Mouse (Mus musculus) forebrain, embryonic 12.5 days (tissue): ENCODE measurements around the gene Chd1l. TPM values are rescaled to one million over a fixed set of nuclear protein-coding genes. Genes with fewer than 3 reads are reported as not detected.

Source experiments
- ATAC-seq: fragments of 200-750 bp; cut with Nextera tagmentation; 2 replicates; pipeline ENCODE4 v1.8.0; 2017; ENCODE audit warnings: moderate TSS enrichment; ENCODE audit not compliant: low FRiP score
- H3K27ac ChIP-seq: fragments of 300-500 bp; sonication (generic); 2 replicates; pipeline ENCODE4 v1.5.1; 2016; ENCODE audit warnings: mild to moderate bottlenecking
- H3K27me3 ChIP-seq: fragments of 300-500 bp; sonication (generic); 2 replicates; pipeline ENCODE4 v1.6.1; 2016; ENCODE audit warnings: mild to moderate bottlenecking
- H3K36me3 ChIP-seq: fragments of 300-500 bp; sonication (generic); replicated peaks from 2 replicates; pipeline ENCODE4 v1.6.1; 2016; ENCODE audit warnings: mild to moderate bottlenecking
- H3K4me1 ChIP-seq: fragments of 300-500 bp; sonication (generic); 2 replicates; pipeline ENCODE4 v1.6.1; 2016
- H3K4me2 ChIP-seq: fragments of 300-500 bp; sonication (generic); 2 replicates; pipeline ENCODE4 v1.6.1; 2016; ENCODE audit warnings: mild to moderate bottlenecking, moderate library complexity
- H3K4me3 ChIP-seq: fragments of 300-500 bp; sonication (generic); replicated peaks from 2 replicates; pipeline ENCODE4 v1.5.1; 2016; ENCODE audit warnings: mild to moderate bottlenecking
- H3K9ac ChIP-seq: fragments of 300-500 bp; sonication (generic); 2 replicates; pipeline ENCODE4 v1.6.1; 2016; ENCODE audit warnings: mild to moderate bottlenecking
- H3K9me3 ChIP-seq: fragments of 300-500 bp; sonication (generic); 2 replicates; pipeline ENCODE4 v1.6.1; 2016
- WGBS: fragments of 180-500 bp; shearing (Covaris S2); methylation state at CpG from one replicate; pipeline ENCODE4 v1.1.7; 2016; 5-methylcytosine and 5-hydroxymethylcytosine counted together
- polyA plus RNA-seq: library from polyadenylated mRNA; unstranded; fragments of >200 nt; fragmentation: Nextera tagmentation; extraction: Ambion mirVana; gene quantifications from 2 replicates; pipeline ENCODE4 v1.2.1, GENCODE M21; 2016

Chd1l gene
- polyA plus RNA-seq, 1 experiment from 2014 or later = 19.3 TPM

DNA sequence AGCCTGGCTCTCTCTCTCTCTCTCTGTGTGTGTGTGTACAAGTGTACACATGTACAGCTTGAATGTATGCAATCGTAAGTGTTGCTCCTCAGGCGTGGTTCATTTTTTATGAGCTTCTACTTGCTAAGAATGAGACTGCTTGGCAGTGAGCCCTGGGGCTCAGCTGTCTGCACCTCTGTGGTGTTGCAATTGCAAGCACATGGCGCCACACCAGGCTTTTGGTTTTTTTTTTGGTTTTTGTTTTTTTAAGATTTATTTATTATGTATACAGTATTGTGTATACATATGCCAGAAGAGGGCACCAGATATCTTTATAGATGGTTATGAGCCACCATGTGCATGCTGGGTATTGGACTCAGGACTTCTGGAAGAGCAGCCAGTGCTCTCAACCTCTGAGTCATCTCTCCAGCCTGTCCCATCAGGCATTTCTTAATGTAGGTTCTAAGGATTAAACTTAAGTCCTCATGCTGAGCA, 24.3 kb upstream of the Chd1l start:
- H3K9me3 ChIP-seq = no peaks in the 10 kb centered on the region
- H3K4me2 ChIP-seq = no peak overlapping the region
- 81% methylated on average over 3 of the region's 3 CpGs for WGBS
- no peak overlapping the region for H3K27ac ChIP-seq
- H3K36me3 ChIP-seq = no peaks in the 10 kb centered on the region
- H3K9ac ChIP-seq = no peak overlapping the region
- H3K4me1 ChIP-seq = no peaks in the 10 kb centered on the region
- 0 out of 2 replicates have a peak, but pooled peaks cover 3% of the 10 kb centered on the region for H3K27me3 ChIP-seq
- no peak for ATAC-seq
- no peak overlapping the region for H3K4me3 ChIP-seq

DNA sequence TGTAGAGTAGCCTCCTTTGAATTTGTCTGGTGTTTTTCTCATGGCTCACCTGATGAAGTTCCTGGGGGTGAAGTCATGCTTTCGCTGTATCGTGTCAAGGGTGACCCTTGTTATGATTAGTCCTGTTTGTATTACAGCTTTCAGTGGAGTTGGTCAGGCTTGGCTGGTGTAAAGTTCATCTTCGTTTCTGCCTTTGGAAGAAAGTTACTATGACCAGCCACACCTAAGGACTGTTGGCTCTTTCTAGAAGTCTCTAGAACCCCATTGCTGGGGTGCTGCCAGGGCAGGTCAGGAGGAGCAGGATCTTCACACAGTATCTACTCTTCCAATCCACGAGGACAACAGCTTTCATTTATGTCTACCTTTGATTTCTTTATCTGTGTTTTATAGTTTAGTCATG, 23.5 kb upstream of the Chd1l start:
- H3K9ac ChIP-seq = no peak overlapping the region
- no peak overlapping the region for H3K4me3 ChIP-seq
- H3K4me1 ChIP-seq = peaks cover 4% of the 10 kb centered on the region; the same call in 1 of the 2 replicates
- no peak for ATAC-seq
- no peak overlapping the region for H3K4me2 ChIP-seq
- H3K9me3 ChIP-seq = no peaks in the 10 kb centered on the region
- no peak overlapping the region for H3K27ac ChIP-seq
- H3K36me3 ChIP-seq = no peaks in the 10 kb centered on the region
- WGBS = 85% methylated on average over 4 of the region's 4 CpGs
- H3K27me3 ChIP-seq = 0 out of 2 replicates have a peak, but pooled peaks cover 3% of the 10 kb centered on the region

DNA sequence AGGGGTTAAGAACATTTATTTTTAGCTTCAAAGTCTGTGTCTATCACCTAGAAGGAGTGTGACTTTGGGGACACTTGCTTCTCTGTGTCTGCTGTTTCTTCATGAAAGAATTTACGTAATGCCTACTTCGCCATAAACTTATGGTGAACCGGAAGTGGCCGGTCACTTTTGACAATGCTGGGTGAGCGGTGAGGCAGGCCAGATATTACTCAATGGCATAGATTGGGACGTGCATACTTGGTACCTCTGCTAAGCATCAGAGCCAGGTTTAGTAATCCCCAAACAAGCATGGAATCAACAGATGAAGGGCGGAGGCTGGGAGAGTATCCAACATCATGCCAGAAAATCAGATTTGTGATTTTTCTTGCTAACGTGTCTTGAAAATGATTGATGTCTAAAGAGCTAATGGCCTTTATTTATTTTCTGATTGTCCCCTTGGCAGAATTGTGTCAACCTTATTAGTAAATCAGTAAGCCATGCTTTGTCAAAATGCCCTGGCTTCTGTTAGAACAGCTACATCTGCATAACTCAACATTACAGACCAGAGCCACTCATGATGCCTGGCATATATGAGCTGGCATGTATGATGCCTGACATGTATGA, 21.4 kb upstream of the Chd1l start:
- Histone ChIP-seq H3K4me3 (no peak overlapping the region), H3K9ac (no peak overlapping the region), H3K36me3 (no peaks in the 10 kb centered on the region), H3K27ac (no peak overlapping the region), H3K4me1 (peaks cover 8% of the 10 kb centered on the region; the same call in 1 of the 2 replicates), H3K4me2 (no peak overlapping the region), H3K9me3 (no peaks in the 10 kb centered on the region), H3K27me3 (0 out of 2 replicates have a peak, but pooled peaks cover 3% of the 10 kb centered on the region)
- no peak for ATAC-seq
- WGBS = 92% methylated on average over 8 of the region's 8 CpGs

DNA sequence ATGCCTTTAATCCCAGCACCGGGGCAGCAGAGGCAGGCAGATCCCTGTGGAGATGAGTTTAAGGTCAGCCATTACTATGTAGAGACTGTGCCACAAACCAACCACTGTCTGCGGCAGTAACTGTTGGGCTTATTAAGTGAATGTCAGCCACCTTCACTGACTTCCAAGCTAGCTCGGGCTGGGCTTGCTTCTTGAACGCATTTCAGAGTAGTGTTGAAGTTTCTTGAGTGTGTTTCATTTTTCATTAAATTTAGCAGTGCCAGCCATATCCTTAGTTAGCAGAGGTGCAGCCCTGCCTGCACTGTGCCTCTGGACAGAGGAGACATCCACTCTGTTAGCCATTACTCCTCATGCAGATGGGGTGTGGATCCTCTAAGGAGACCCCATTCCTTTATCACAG, 20.7 kb upstream of the Chd1l start:
- ATAC-seq = no peak
- H3K4me1 ChIP-seq = peaks cover 8% of the 10 kb centered on the region; the same call in 1 of the 2 replicates
- no peak overlapping the region for H3K4me3 ChIP-seq
- 87% methylated on average over 4 of the region's 4 CpGs for WGBS
- no peak overlapping the region for H3K27ac ChIP-seq
- no peak overlapping the region for H3K4me2 ChIP-seq
- H3K27me3 ChIP-seq = 0 out of 2 replicates have a peak, but pooled peaks cover 3% of the 10 kb centered on the region
- H3K9me3 ChIP-seq = no peaks in the 10 kb centered on the region
- H3K36me3 ChIP-seq = no peaks in the 10 kb centered on the region
- no peak overlapping the region for H3K9ac ChIP-seq

DNA sequence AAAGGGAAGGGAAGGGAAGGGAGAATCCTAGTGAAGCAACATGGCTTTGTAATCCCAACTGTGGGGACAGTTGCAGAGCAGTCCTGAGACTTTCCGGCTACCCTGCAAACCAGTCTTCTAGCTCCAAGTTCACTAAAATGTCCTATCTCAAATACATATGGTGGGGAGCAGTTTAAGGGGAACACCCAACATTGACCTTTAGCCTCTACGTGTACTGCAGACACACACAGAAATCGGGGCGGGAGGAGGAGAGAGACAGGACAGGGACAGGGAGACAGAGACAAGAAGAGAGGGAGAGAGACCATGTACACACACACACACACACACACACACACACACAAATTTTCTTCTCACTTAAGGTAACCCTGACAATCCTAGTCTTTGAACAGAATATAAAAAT, 19.9 kb upstream of the Chd1l start:
- H3K4me3 ChIP-seq = no peak overlapping the region
- no peak overlapping the region for H3K9ac ChIP-seq
- no peak overlapping the region for H3K4me2 ChIP-seq
- WGBS = 81% methylated on average over 4 of the region's 4 CpGs
- H3K27ac ChIP-seq = no peak overlapping the region
- no peak for ATAC-seq
- no peaks in the 10 kb centered on the region for H3K9me3 ChIP-seq
- H3K27me3 ChIP-seq = 0 out of 2 replicates have a peak, but pooled peaks cover 3% of the 10 kb centered on the region
- peaks cover 8% of the 10 kb centered on the region; the same call in 1 of the 2 replicates for H3K4me1 ChIP-seq
- H3K36me3 ChIP-seq = no peaks in the 10 kb centered on the region

DNA sequence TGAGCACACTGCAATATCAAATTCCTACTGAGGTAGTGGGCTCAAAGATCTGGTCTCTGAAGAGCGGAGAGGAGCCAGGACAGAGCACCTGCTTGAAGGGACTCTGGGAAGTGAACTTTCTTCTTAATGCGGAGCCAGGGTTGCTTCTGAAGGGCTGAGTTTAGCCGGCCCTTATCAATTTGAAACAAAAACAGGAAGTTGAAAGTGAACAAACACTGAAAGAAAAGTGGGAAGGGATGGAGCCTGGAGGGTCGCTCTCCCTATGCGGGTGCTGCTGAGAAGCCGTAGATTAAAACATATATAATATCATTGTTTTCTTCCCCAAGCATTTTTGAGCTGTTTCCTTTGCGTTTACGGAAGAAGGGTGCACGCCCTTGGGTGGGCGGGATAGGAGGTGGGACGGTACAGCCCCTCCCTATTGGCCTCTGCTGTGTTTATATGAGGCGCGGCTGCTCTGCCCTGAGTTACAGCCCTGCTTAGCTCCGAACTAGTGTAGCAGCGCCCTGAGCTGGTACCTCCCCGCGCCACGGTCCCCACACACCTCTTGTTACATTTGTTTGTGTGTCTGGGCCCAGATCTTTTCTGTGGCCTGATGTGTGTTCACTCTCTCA, 18.5 kb upstream of the Chd1l start, which contains the start of gene Fmo5:
Gene Fmo5 (plus strand): TSS at position 414 of the 611 bp plus-strand sequence.
- 5% methylated on average over 18 of the region's 18 CpGs for WGBS
- Histone ChIP-seq H3K4me1 (peaks cover 8% of the 10 kb centered on the region; the same call in 1 of the 2 replicates), H3K36me3 (no peaks in the 10 kb centered on the region), H3K27me3 (0 out of 2 replicates have a peak, but pooled peaks cover 3% of the 10 kb centered on the region), H3K9me3 (no peaks in the 10 kb centered on the region), H3K4me2 (peak within 1 kb of the TSS; percentile 50), H3K4me3 (peak within 1 kb of the TSS; percentile 33), H3K9ac (no peak within 1 kb of the TSS; the same call in 1 of the 2 replicates), H3K27ac (no peak within 1 kb of the TSS)
- ATAC-seq = no peak

DNA sequence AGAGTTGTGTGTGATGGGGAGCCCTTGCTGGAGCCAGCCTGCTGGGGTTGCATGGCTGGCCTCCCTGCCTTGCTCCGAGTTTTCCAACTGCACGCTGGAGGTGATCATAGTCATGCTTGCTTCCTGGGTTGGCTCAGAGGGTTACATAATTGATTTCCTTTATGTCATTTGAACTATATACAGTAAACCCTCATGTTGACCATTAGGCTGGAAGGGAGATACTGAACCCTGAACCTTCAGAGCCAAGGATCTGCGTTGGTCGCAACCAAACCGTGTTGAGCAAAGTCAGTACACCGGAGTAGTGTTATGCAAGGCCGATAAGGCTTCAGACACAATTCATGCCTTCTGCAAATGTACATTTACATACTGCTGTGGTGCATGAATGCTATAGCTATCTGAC, 17.9 kb upstream of the Chd1l start:
- no peak overlapping the region for H3K4me3 ChIP-seq
- H3K9me3 ChIP-seq = no peaks in the 10 kb centered on the region
- peak overlapping the region; percentile 50; the same call in 1 of the 2 replicates for H3K4me2 ChIP-seq
- WGBS = 90% methylated on average over 7 of the region's 7 CpGs
- H3K27ac ChIP-seq = no peak overlapping the region
- ATAC-seq = no peak
- H3K27me3 ChIP-seq = 0 out of 2 replicates have a peak, but pooled peaks cover 3% of the 10 kb centered on the region
- H3K9ac ChIP-seq = no peak overlapping the region
- H3K4me1 ChIP-seq = peaks cover 8% of the 10 kb centered on the region; the same call in 1 of the 2 replicates
- no peaks in the 10 kb centered on the region for H3K36me3 ChIP-seq

DNA sequence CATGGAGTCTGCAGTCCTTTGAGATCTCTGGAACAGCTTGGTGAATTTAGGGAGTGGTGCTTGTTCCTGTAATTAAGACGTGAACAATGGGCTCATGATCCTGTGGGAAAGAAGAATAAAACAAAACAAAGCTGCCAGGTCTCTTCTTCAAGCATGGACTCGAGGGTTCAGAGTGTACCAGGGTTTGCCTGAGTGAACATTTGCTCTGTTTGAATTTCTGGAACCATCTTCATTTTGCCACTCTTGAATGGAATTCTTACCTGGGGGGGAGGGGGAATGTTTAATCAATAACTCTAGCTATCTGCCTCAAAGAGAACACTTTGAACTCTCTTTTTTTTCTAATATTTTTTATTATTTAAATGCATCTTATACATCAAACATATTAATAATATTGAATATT, 14.6 kb upstream of the Chd1l start:
- H3K27ac ChIP-seq = no peak overlapping the region
- peaks cover 8% of the 10 kb centered on the region; the same call in 1 of the 2 replicates for H3K4me1 ChIP-seq
- H3K4me2 ChIP-seq = no peak overlapping the region
- ATAC-seq = no peak
- no peaks in the 10 kb centered on the region for H3K36me3 ChIP-seq
- WGBS = 27% methylated on average over 2 of the region's 2 CpGs
- no peak overlapping the region for H3K4me3 ChIP-seq
- no peak overlapping the region for H3K9ac ChIP-seq
- no peaks in the 10 kb centered on the region for H3K27me3 ChIP-seq
- no peaks in the 10 kb centered on the region for H3K9me3 ChIP-seq

DNA sequence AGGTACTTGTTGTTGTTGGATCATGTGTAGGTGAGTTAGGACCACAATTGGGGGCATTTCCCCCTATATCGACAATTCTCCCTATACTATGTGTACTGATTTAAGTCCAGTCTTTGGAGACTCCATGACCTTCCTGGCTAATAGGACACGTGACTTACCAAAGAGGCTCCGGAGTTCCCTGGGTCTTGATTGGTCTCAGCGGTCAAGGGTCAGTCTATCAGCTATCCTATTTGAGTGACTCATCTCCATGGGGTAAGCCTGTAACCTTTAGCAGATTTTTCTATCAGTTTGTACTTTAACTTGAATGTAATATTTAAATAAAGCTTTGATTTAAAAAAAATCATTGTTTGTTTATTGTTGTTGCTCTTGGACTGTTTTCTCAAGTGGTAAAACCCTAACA, 10.7 kb upstream of the Chd1l start:
- no peak for ATAC-seq
- Histone ChIP-seq H3K9ac (no peak overlapping the region), H3K4me3 (no peak overlapping the region), H3K4me2 (no peak overlapping the region), H3K27ac (no peak overlapping the region), H3K4me1 (no peaks in the 10 kb centered on the region), H3K27me3 (no peaks in the 10 kb centered on the region), H3K36me3 (no peaks in the 10 kb centered on the region), H3K9me3 (no peaks in the 10 kb centered on the region)
- 91% methylated on average over 4 of the region's 4 CpGs for WGBS

DNA sequence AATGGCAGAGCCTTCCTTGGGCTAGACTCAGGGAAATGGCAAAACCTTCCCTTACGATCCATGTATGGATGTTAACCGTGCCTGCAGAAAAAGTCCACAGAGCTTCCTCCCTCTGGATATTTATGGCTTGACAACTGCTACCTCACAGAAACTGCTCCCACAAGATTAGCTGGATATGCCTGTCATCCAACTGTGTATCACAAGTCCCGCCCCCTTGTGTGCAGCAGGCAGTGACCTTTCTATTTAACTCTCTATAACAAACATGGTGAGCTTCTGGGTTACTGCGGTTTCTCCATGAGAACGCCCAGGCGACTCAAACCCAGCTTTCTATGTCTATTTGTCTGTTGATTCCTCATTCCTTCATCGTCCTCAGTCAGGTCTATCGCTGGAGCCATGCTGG, 7.9 kb upstream of the Chd1l start:
- H3K9me3 ChIP-seq = no peaks in the 10 kb centered on the region
- WGBS = 90% methylated on average over 8 of the region's 8 CpGs
- ATAC-seq = no peak

DNA sequence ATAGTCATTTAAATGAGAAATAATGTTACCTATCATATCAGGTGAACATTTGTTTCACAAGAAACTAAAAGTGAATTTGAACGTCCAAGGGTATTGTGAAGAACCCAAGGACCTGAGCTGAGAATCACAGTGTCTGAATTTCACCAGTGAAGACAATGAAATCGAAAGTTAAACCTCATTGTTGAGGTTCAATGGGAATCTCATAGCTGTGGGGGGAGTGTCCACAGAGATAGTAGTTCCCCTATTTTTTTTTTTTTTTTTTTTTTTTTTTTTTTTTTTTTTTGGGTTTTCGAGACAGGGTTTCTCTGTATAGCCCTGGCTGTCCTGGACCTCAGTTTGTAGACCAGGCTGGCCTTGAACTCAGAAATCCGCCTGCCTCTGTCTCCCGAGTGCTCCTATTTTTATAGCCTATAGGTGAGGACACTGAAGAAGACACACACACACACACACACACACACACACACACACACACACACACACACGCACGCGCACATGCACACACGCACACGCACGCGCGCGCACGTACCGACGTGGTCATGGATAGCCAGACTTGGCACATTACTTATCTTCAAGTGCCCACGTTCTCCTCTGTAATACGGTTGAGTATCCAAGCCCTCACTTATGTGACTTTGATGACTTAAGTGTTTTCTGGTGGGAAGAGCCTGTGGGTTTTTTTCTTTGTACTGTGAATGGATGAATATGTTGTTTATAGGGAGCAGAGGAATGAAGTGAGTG, 7.3 kb upstream of the Chd1l start:
- no peak overlapping the region for H3K27ac ChIP-seq
- H3K27me3 ChIP-seq = 0 out of 2 replicates have a peak, but pooled peaks cover 2% of the 10 kb centered on the region
- no peak overlapping the region for H3K9ac ChIP-seq
- H3K4me1 ChIP-seq = no peaks in the 10 kb centered on the region
- H3K4me3 ChIP-seq = no peak overlapping the region
- no peaks in the 10 kb centered on the region for H3K9me3 ChIP-seq
- no peak overlapping the region for H3K4me2 ChIP-seq
- H3K36me3 ChIP-seq = no peaks in the 10 kb centered on the region
- no peak for ATAC-seq
- 95% methylated on average over 19 of the region's 19 CpGs for WGBS

More for the DNA sequence above, 7.9 kb upstream of the Chd1l start:
- Histone ChIP-seq H3K4me2 (no peak overlapping the region), H3K27me3 (no peaks in the 10 kb centered on the region), H3K4me1 (no peaks in the 10 kb centered on the region), H3K4me3 (no peak overlapping the region), H3K27ac (no peak overlapping the region), H3K36me3 (no peaks in the 10 kb centered on the region), H3K9ac (no peak overlapping the region)

DNA sequence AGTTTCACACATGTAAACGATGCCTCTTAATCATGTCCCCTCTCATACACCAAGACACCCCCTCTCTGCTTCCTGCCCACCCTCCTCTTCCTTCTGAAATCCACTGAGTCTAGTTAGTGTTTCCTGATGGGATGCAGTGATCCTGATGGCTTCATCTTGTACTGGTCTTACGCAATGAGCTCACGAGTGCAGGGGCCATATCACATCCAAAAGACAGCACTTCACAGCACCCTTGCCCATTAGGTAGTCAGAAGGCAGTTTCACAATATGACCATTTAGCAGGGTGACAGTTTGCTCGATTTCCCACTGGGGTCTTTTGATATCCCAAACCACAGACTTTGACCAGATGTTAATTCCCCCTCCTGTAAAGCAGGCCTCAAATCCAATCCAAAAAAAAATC, 5.9 kb upstream of the Chd1l start:
- Histone ChIP-seq H3K9ac (no peak overlapping the region), H3K4me2 (no peak overlapping the region), H3K9me3 (no peaks in the 10 kb centered on the region), H3K27ac (no peak overlapping the region), H3K27me3 (0 out of 2 replicates have a peak, but pooled peaks cover 4% of the 10 kb centered on the region), H3K36me3 (no peaks in the 10 kb centered on the region), H3K4me3 (no peak overlapping the region), H3K4me1 (no peaks in the 10 kb centered on the region)
- no peak for ATAC-seq
- WGBS = 81% methylated on average over 4 of the region's 4 CpGs
